Mouse (Mus musculus): Measurements from ENCODE around the gene Krt35.

The Krt35 gene

DNA sequence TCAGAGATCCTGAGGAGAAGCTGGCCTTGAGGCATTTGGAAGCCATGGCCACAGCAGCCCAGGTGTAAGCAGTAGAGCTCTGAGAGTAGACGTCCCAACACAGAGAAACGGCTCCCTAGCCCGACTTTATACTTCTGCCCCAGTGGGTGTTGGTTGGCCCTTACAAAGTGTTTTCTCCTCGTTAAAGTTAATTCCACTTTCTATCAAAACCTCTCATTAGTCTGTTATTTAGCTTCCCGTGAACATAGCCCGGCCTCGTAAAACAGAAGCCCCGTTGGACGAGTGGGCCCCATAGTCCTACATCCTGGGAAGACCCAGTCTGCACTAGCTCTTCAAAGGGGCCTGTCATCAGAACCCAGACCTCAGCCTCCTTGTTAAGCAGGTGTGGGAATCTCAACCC is at the start of gene Krt35:
Krt35 (minus strand) TSS at position 101 of the 400 bp plus-strand sequence.
- no peak for DNase-seq (ENCODE audit: extremely low read depth, insufficient read length, low spot score)

DNA sequence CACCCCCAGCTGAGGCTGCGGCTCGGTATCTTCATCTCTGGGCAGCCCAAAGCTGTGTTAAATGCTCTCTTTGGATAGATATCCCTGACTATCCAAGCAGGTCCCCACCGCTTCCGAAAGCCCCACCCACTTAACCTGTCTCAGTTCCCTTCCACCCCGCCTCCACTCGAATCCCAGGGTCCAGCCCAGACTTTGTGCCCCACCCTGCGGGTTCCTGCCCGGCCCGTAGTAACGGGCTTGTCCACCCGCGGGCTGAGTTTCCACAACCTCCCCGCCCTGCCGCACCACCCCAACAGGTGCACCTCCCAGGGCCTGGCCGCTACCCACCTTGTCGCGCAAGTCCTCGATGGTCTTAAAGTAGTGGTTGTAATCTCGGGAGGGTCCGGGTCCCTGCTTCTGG is 49.1 kb upstream of the Krt35 start:
- no peak for DNase-seq (ENCODE audit: extremely low read depth, insufficient read length, low spot score)

DNA sequence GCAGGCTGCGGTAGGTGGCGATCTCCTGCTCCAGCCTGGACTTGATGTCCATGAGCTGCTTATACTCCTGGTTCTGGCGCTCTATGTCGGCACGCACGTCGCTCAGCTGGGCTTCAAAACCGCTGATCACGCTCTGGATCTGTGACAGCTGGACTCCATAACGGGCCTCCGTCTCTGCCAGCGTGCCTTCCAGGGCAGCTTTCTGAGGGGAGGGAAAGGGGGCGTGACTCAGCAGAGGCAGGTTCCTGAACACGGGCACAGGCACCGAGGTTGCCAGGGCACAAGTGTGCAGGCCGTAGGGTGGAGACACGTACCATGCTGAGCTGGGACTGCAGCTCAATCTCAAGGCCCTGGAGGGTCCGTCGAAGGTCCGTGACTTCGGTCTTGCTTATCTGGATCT is 44.9 kb upstream of the Krt35 start:
- no peak for DNase-seq (ENCODE audit: extremely low read depth, insufficient read length, low spot score)

DNA sequence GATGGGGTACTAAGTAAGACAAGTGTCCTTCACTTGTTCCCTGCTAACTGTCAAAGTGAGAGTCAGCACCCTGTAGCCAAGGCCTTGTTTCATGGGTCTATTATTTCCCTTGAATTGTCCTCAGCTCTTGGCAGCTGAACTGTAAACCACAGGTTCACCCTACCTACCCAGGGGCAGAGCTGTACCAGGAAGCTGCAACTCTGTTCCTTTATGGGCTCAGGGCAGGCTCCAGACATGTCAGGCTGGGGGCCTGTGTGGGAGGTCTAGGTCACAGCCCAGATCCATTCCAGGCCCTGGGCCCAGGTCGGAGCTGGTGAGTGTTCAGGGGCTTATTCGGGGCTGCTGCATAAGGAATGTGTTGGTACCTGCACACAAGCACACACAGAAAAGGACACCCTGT is 43.4 kb upstream of the Krt35 start:
- no peak for DNase-seq (ENCODE audit: extremely low read depth, insufficient read length, low spot score)

DNA sequence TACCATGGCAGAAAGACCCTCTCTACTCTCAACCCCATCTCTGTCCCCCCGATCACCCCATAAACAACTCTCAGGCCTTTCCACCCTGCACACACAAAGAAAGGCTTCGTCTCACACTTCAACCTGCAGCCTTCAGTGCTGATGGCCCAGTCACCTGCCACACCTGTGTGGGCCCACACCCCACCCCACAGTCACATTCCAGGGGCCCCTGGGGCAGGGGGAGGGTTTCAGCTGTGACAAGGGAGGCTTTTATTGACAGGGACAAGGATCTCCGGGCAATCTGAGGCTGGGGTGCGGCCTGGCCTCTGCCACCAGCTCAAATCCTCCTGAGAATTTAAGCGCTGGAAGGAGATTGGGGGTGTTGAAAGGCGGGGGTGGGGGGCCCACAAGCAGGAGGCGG is 42.8 kb upstream of the Krt35 start:
- no peak for DNase-seq (ENCODE audit: extremely low read depth, insufficient read length, low spot score)

DNA sequence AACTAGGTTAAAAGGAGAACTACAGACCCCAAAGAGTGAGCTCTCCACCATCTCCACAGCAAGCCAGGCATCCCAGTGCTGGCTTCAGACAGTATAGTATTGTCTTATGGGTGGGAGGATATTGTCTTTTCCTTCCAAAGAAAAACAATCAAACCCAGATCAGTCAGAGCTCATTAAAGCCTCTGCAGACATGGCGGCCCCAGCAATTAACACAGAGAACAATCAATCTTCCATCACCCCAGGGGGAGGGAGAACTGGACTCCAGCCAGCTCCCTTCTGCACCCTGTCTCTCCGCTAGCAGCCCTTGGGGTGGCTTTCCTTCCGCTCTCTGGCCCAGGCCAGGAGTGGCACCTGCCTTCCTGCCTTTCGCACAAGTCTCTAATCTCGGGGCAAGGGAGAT is 41.7 kb upstream of the Krt35 start:
- DNase-seq (ENCODE audit: extremely low read depth, insufficient read length, low spot score) = no peak

DNA sequence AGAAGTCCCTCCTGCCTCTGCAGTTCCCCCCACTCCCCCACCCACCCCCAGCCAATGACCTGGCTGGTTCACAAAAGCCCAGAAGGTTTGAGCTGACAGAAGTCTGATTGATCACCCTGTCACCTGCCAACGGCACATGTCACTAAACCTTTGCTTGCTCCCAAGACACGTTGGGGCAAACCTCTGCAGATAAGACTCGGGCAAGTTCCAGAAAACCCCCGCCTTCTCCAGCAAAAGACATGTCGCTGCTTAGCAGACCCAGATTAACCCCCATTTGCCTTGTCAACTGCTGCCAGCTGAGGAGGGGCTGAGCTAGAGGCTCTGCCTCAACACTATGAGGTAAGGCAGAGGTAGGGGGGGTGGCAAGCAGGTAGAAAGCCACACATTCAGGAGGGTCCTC is 40.5 kb upstream of the Krt35 start:
- no peak for DNase-seq (ENCODE audit: extremely low read depth, insufficient read length, low spot score)

DNA sequence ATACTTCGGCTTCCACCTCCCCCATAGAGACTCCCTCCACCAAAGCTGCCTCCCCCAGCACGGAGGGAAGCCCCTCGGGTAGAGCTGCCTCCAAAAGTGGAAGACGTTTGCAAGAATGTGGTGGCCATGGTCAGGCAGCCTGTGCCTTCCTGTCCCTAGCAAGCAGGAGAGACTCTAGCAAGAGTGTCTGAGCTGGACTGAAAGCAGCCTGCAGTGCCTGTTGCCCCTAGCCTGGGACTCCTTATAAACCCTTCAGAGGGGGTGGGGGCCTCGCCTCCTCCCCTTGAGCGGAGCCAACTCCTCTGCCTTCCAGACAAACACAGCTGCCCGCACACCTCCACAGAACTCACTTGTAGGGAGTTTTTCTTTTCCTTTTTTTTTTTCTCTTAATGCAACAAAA is 39.7 kb upstream of the Krt35 start, which contains the start of gene Krt15:
Krt15 (minus strand) TSS at position 198 of the 400 bp plus-strand sequence.
- DNase-seq (ENCODE audit: extremely low read depth, insufficient read length, low spot score) = no peak

DNA sequence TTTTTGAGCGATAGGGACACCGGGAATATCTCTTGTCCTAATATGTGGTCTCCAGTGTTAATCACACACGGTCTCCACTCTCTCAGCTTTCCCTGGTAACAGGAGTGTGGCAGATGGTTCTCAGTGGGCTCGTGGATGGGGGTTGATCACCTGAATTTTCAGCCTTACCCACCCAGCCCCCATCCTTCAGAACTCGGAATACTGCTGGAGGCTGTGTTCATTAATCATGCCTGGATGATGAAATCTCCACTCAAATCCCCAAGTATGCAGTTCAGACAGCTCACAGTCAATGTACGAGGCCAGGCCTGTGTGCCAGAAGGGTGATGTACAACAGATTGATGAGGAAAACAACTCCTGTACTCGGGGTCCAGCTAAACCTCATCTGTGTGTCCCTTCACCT is 28.9 kb upstream of the Krt35 start:
- no peak for DNase-seq (ENCODE audit: extremely low read depth, insufficient read length, low spot score)

DNA sequence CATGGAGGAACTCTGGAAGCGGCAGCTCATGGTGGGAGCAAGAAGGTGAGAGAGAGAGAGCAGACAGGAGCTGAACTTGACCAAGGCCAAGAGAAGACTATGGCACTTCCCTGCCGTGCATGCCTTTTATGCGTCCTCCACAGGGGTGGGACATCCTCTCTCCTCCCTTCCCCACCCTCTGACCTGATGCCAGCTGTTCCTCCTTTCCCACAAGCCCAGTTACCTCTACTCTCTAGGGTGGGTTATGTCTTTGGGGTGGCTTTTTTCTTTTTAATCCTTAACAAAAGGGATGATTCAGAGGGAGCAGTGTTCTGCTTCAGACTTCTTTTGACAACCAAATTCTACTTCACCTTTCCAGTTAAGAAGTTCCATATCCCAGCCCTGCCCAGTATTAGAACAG is 25.4 kb upstream of the Krt35 start, which contains the start of gene Krt13:
Krt13 (minus strand) TSS at position 101 of the 400 bp plus-strand sequence.
- no peak for DNase-seq (ENCODE audit: extremely low read depth, insufficient read length, low spot score)

DNA sequence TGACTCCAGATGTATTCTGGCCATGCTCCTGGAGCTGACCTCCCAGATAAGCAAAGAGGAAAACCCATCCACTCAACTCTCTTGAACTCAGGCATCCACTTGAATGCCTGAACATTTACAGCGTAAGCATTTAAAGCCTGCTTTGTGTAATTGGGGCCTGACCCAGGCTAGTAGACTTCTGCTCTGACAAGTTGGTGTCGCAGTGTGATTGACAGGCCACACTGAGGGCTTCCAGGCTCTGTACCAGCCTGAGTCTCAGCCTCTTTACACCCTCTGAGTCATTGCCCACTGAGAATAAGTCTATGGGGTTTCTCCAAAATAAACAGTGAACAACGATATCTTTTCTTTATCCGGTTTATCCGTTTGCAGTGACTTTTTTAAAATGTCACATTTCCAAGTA is 24.3 kb upstream of the Krt35 start:
- peak; percentile 58 for DNase-seq (ENCODE audit: extremely low read depth, insufficient read length, low spot score)

DNA sequence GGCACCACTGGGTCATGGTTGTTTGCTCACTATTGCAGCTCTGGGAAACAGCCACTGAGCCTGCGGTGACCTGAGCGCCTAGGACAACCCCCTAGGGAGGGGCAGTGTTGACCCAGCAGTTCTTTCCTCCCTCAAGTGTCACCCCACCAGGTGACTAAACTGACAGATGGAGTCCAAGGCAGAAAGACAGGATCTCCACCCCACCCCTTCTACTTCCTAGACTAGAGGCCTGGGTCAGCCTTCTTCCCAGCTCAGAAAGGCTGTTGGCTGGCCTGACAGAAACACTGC is 17.6 kb upstream of the Krt35 start:
- peak; percentile 53 for DNase-seq (ENCODE audit: extremely low read depth, insufficient read length, low spot score)

DNA sequence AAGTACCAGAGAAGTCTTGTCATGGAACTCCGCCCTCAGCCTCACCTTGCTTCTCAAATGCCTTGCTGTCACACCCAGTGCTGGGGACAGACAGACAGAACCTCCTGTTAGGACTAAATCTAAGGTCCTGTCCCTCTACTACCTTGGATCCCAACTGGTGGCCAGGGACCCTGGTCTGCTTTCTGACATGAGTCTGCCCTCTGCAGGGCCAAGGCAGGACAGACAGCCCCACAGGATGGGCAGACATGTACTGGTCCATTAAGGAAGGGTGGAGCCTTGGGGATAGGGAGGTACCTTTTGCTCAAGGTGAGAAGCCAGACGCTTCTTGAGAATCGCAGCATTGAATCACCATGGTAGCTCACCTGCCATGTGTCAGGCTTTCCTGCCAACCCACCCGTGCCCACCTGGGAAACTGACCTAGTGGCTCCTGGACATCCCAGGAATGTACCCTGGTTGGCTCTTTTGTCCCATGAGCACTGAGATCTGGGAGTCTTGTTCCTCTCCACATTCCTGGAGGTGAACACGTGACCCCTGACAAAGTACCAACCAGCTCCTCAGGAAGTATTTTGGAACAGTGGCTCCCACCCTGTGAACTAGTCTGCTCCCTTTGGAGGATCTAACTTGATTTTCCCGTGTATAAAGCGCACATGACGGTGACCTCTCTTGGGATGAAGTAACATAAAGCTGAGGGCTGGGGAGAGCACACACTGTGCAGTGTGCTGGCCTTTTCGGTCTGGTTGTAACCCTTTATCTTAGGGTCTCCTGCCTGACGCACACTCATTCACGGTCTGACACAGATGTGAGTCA is 17.1 kb upstream of the Krt35 start:
- DNase-seq (ENCODE audit: extremely low read depth, insufficient read length, low spot score) = no peak

DNA sequence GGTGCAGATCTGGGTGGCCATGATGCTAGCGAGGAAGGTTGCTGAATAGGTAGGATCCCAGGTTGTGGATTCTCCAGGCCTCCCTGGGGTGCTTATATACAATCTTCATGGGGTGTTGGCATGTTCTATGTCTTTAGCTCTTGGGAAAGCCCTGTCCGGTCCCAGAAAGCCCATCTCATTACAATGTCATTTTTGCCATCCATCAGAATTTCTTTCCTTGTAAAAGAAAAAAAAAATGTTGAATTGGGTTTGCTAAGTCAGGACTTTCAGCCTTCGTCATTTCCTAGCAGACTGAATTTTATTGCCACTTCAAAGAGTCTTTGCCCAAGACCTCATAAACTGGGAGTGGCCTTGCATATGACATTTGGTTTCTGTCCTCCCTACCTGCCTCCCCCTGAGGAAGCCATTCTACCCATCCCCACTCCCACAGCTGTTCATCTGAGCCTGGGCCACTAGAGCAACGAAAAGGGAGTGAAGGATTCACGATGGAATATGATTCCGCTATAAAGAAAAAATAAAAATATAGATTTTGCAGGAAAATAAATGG is 9.6 kb upstream of the Krt35 start, which contains the start of gene Krt36:
Krt36 (minus strand) TSS at position 51 of the 547 bp plus-strand sequence.
- no peak for DNase-seq (ENCODE audit: extremely low read depth, insufficient read length, low spot score)

DNA sequence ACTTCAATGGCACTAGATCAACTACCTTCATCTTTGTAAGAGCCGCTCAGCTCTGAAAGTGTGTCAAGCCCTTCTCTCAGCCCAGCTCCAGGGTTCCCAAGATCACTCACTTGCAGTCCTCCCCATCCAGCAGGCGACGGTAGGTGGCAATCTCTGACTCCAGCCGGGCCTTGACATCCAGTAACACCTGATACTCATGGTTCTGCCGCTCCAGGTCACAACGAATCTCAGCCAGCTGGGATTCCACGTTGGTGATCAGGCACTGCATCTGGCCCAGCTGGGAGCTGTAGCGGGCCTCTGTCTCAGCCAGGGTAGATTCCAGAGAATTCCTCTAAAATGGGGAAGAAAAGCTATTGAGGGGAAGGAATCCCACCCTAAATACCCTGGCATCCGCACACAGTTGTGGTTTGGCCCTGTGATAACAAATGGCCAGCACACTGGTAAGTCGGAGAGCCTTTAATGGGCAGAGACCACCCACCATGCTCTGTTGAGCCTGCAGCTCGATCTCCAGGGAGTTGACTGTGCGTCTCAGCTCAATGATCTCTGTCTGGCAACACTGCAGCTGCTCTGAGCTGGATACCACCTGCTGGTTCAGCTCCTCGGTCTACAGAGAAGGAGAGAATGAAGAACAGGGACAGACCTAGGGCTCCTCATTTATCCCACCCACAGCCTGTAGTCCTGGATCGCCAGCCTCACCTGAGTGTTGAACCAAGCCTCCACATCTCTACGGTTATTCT is 6.8 kb upstream of the Krt35 start:
- DNase-seq (ENCODE audit: extremely low read depth, insufficient read length, low spot score) = no peak

DNA sequence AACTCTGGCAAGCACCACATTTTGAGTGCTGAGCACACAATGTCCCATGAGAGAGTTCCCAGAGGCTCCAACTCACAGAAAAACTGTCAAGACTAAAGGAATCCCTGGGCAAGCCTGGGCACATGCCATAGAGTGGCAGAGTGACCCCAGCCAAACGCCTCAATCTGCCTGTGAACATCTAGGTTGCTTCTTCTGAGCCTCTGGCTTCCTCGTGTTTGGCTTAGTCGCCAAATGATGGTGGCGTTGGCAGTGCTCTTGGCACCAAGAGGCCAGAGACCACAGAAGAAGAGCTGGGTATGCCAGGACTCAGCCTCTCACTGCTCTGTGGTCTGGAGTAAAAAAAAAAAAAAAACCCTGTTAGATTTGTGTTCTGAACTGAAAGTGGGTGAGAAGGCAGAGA is 4.3 kb upstream of the Krt35 start:
- DNase-seq (ENCODE audit: extremely low read depth, insufficient read length, low spot score) = no peak

DNA sequence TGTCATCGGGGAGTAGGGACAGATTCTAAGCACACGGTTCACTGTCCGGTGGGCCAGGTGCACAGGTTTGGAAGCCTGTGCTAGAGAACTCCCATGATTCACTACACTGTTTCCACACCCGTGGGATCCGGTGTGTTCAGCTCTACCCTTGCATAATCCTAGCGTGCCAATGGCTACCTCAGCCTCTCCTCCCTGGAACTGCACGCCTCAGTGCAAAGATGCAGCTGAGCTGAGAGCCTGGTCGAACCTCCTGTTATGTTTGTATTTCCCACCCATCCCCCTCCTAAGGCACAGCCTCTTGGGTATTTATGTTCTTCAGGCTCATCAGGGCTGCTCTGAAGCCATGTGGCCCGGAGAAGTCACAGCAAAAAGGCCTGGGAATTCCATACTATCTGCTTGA is 1.8 kb upstream of the Krt35 start:
- DNase-seq (ENCODE audit: extremely low read depth, insufficient read length, low spot score) = no peak

DNA sequence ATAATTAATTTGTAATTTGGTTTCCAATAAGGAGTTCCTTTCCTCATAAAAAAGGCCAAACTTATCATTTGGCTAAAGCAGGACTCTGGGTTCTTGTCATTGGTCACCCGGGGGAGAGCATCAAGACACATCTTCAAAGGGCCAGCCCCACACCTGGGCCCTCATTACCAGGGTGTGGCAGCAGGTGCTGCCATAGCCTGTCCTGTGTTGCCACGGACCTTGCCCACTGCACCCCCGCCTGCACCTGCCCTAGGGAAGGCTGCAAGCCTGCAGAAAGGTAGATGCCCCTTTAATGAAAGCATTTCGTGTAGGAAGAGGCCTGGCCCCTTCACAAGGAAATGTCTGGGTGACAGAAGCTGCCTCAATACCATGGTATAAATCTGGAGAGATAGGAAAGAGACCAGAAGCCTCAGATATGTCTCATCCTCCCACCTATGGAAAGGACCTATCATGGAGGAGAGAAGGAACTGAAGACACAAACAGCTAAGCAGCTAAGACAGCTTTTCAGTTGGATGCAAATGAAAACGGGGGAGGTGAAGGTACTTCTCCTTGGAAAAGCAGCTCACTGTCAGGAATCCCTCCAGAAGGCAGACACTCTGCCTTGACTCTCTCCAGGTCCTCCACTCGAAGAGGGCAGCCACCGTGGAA is 7.5 kb downstream of the Krt35 start:
- DNase-seq (ENCODE audit: extremely low read depth, insufficient read length, low spot score) = no peak

DNA sequence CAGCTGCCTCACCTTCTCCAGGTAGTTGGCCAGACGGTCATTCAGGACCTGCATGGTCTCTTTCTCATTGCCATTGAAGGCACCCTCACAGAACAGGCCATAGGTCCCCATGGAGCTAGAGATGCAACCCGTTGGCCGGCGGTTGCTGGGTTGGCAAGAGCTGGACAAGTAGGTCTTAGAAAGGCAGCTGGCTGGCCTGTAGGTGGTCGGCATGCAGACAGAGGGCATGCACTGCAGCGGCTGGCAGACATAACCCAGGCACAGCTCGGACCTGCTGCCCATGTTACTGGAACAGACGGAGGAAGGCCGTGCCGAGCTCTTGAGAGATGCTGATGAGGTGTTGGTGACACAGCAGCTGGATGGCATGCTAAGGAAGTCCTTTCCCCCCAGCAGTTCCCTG is 8.2 kb downstream of the Krt35 start, which contains the start of gene Krt32:
Krt32 (minus strand) TSS at position 366 of the 400 bp plus-strand sequence.
- no peak for DNase-seq (ENCODE audit: extremely low read depth, insufficient read length, low spot score)

DNA sequence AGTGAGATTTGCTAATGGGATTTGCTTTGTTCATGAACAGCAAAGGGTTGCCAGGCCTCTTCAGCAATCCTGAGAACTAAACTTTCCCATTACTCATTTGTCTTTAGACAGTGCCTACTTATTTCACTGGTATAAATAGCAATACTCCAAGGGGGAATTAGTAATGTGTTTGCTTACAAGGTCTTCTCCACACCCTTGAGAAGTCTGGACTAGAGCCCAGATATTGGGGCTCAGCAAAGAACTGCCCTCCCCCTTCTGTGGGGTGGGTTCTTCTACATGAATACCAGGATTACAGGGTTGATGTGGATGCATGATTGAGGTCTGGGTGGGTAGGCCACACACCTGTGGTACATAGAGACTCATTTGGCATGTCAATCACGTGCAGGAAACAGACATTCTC is 22.2 kb downstream of the Krt35 start:
- DNase-seq (ENCODE audit: extremely low read depth, insufficient read length, low spot score) = no peak

DNA sequence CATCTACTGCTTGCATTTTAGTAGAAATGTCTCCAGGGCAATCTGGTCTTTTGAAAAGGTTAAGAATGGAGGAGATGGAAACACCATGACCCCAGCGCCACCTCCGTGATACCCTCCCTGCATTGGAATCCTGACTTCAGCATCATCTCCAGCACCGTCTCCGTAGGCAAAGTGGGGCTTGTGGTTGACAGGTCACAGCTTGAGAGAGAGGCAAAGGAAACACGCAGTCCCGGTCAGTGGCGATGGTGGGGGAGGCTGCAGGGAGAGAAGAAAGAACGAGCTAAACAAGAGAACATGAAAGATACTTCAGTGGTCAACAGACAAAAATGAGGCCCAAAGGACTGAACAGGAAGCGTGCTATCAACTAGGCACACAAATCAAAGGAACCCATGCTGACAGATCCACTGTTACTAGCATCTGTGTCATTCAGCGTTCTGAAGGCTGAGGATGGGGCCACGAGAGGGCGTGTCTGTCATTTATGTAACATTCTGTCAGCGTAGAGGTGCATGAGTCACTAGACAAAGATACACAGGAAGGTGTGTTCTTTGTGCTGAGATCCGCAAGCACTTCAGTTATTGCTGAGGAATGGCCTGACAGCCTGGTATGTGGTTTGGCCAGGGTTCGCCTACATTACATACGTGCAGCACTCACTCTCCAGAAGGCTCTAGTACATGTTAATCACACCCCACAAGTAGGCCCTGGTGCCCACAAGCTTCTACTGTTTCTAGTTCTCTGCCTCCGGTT is 28.6 kb downstream of the Krt35 start:
- no peak for DNase-seq (ENCODE audit: extremely low read depth, insufficient read length, low spot score)

Measured in 3134 (cell line).